Mouse (Mus musculus): ENCODE measurements around the gene Kel. TPM values are rescaled to one million over a fixed set of nuclear protein-coding genes. Genes with fewer than 3 reads are reported as not detected.

The Kel gene
- polyA plus RNA-seq, 1 experiment: not detected

DNA sequence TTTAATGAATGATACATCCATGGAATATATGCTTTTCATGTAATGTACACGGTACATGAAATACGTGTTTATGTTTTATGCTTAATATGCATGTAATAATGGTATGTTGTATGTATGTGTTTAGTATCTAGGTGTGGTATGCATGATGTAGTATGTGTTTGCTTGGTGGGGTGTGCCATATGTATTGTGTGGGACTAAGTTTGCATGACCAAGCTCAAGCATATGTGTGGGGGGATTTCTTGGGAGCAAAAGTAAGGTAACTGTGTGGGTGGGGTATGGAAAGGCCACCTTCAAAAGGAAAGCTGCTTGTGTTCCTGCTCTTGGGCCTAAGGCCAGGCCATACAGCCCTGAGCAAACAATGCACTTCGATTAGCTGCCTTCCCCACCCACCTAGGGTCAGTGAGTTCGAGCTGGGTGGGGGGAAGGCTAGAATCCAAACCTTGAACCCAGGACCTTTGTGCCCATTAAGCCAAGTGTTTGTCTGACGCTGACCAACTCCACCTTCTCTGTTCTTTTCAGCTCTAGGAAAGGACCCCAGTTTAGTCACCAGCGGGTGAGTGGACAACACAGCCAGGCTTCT is 66.1 kb downstream of the Kel start:
- Histone ChIP-seq H3K4me2 (ENCODE audit: low read depth) (no peak overlapping the region), H3K79me2 (ENCODE audit: control insufficient read depth, insufficient read depth) (no peaks in the 10 kb centered on the region), H3ac (ENCODE audit: control insufficient read depth, insufficient read length) (no peak overlapping the region), H3K36me3 (ENCODE audit: control insufficient read depth, insufficient read depth) (no peaks in the 10 kb centered on the region), H3K27me3 (ENCODE audit: control insufficient read depth, insufficient read depth, insufficient read length) (no peaks in the 10 kb centered on the region), H3K4me3 (no peak overlapping the region)
- TF ChIP-seq MYOG (IDR thresholded peaks at IDR 0.05; ENCODE audit: control insufficient read depth in 1 of 3, insufficient read depth in 1 of 3, insufficient read length in 2 of 3, low read depth in 2 of 3): no peak

DNA sequence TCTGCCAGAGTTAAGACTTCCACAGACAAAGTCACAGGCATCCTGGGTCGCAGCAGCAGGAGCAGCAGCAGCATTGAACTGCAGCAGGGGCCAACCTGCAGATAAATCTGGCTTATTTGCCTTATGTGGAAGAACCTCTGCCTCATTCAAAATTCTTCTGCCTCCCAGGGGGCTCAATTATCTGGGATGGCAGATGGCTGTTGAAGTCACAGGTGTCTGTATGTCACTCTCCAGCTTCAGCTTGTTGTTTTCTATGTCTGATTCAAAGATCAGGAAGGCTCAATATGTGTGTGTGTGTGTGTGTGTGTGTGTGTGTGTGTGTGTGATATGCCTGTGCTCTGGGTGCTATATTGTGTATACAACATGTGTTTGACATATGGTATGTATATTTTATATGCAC is 66.7 kb downstream of the Kel start:
- H3ac ChIP-seq (ENCODE audit: control insufficient read depth, insufficient read length): no peak overlapping the region
- no peaks in the 10 kb centered on the region for H3K36me3 ChIP-seq (ENCODE audit: control insufficient read depth, insufficient read depth)
- H3K79me2 ChIP-seq (ENCODE audit: control insufficient read depth, insufficient read depth): no peaks in the 10 kb centered on the region
- no peaks in the 10 kb centered on the region for H3K27me3 ChIP-seq (ENCODE audit: control insufficient read depth, insufficient read depth, insufficient read length)
- H3K4me2 ChIP-seq (ENCODE audit: low read depth): no peak overlapping the region
- TF ChIP-seq TCF3 (IDR thresholded peaks at IDR 0.05; ENCODE audit: insufficient read length, low read depth): no peak
- no peak for TF ChIP-seq MAX (IDR thresholded peaks at IDR 0.05; ENCODE audit: low read depth)
- no peak for TF ChIP-seq MYOD1 (IDR thresholded peaks at IDR 0.05; ENCODE audit: control insufficient read depth in 1 of 3, insufficient read length in 2 of 3, low read depth in 2 of 3)
- no peak for TF ChIP-seq MYOG (IDR thresholded peaks at IDR 0.05; ENCODE audit: control insufficient read depth in 1 of 3, insufficient read depth in 1 of 3, insufficient read length in 2 of 3, low read depth in 2 of 3)
- TF ChIP-seq POLR2AphosphoS2 (IDR thresholded peaks at IDR 0.05; ENCODE audit: insufficient read length, low read depth): no peak
- TF ChIP-seq POLR2A (IDR thresholded peaks at IDR 0.05; ENCODE audit: insufficient read length, low read depth): no peak
- no peak for TF ChIP-seq CEBPB (IDR thresholded peaks at IDR 0.05; ENCODE audit: insufficient read depth, poor library complexity, severe bottlenecking)
- TF ChIP-seq TCF12 (IDR thresholded peaks at IDR 0.05; ENCODE audit: insufficient read depth, poor library complexity, severe bottlenecking): no peak
- no peak overlapping the region for H3K4me3 ChIP-seq

Other genes with a start within 250 kb of the Kel start
- gene Prss1, start 245.4 kb downstream of the Kel start, polyA plus RNA-seq (2012; fragmentation: generic; extraction: Trizol): not detected
- gene Prss2, start 182.6 kb downstream of the Kel start, polyA plus RNA-seq (2012; fragmentation: generic; extraction: Trizol): 0.14 TPM
- gene Ephb6, start 98.9 kb downstream of the Kel start, polyA plus RNA-seq (2012; fragmentation: generic; extraction: Trizol): 49.6 TPM
- 0.25 TPM for gene Trpv6, start 67.9 kb downstream of the Kel start, polyA plus RNA-seq (2012; fragmentation: generic; extraction: Trizol)
- gene Trpv5, start 23.6 kb downstream of the Kel start, polyA plus RNA-seq (2012; fragmentation: generic; extraction: Trizol): not detected
- gene Llcfc1, start 19.9 kb downstream of the Kel start, polyA plus RNA-seq (2012; fragmentation: generic; extraction: Trizol): not detected
- gene Olfr459, start 70.8 kb upstream of the Kel start, polyA plus RNA-seq (2012; fragmentation: generic; extraction: Trizol): not detected
- not detected for gene Pip, start 143.2 kb upstream of the Kel start, polyA plus RNA-seq (2012; fragmentation: generic; extraction: Trizol)
- not detected for gene Sval2, start 148.7 kb upstream of the Kel start, polyA plus RNA-seq (2012; fragmentation: generic; extraction: Trizol)
- not detected for gene Sval1, start 247.3 kb upstream of the Kel start, polyA plus RNA-seq (2012; fragmentation: generic; extraction: Trizol)

All from myocyte (in vitro differentiated cells).